Mouse (Mus musculus) layer of hippocampus, adult 6 months (tissue): ENCODE measurements around the gene Rap1gap2. TPM values are rescaled to one million over a fixed set of nuclear protein-coding genes. Genes with fewer than 3 reads are reported as not detected.

Experiments
- long read RNA-seq, 2 experiments: library from polyadenylated mRNA; unstranded; transcript quantifications; one replicate each; pipeline ENCODE4 v2.0.0; 2019 to 2020
- polyA plus RNA-seq: library from polyadenylated mRNA; unstranded; fragments of <200 nt; fragmentation: Nextera tagmentation; gene quantifications from 2 replicates; pipeline ENCODE4 v1.2.3, GENCODE M21; 2021

Gene Rap1gap2
- 13.0 and 13.2 TPM in 2 replicates for polyA plus RNA-seq
- long read RNA-seq, experiment 1, partial matches to known transcripts = 0 of 32 reads
- long read RNA-seq, experiment 1, other reads (novel, unspliced or antisense) = 32 of 32 reads
- long read RNA-seq, experiment 2, full-length matches to known transcripts = 29 of 129 reads
- long read RNA-seq, experiment 2, partial matches to known transcripts = 10 of 129 reads
- long read RNA-seq, experiment 2, other reads (novel, unspliced or antisense) = 90 of 129 reads

GRCm38 (mm10) chr11:74610545-74611176, at the start of gene Rap1gap2:
TSS of gene Rap1gap2 (minus strand) at chr11:74610915.

GRCm38 (mm10) chr11:74649095-74649646, 38.5 kb upstream of the Rap1gap2 start, which contains the start of gene Cluh:
TSS of gene Cluh (plus strand) at chr11:74649495.

DNA sequence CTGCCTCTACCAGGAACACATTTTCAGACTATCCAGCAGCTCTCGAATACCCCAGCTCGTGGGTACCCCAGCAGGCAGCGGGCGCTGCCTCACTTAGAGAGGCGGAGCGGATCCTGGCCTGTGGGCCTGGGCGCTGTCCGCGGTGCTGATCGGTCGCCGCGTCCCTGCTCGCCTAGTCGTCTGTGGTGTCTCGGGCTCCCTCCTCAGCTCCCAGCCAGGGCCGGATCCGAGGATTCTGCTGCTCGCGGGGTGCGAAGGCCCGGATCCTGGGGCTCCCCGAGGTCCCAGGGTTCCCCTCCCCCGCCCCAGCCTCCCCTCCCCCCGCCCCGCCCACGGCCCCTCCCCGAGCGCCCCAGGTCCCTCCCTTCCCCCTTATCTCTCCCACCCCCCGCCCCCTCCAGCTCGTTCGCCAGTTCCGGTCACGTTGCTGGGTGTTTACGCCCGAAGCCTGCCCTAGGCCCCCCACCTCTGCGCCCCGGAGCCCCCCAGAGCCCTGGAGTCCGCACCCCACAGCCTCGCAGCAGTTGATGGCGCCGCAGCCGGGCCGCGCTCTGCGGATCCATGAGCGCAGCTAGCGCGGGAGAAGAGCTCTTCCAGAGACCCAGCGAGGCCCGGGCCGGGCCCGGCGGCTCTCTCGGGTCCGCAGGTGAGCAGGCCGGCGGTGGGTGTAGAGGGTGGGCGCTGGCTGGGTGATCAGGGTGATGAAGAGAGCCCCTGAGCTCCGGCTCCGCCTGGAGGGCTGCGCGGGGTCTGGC, 8.7 kb upstream of the Rap1gap2 start, which contains the start of gene Ccdc92b:
TSS of gene Ccdc92b (plus strand) at position 405 of the 755 bp plus-strand sequence.

GRCm38 (mm10) chr11:74361769-74362168, 248.9 kb downstream of the Rap1gap2 start, which contains the start of gene Olfr412:
TSS of gene Olfr412 (plus strand) at chr11:74362069.

DNA sequence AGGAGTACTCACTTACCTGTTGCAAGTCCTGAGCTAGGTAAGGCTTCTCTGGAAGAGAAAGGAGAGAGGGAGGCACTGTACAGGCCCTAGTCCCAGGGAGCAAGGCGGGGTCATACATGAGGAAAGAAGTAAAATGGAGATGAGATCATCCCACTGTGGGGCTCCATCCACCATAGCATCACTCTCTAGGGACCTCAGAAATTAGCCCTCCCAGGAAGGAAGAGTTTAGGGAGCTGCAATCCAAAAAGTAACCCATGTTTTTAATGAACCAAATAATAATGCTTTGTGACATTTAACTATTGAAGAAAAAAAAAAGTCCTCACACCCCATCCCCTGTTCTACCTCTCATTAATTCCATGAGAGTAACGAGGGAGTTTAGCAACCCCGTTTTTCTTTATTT, 258.2 kb downstream of the Rap1gap2 start, which contains the start of gene Olfr411:
TSS of gene Olfr411 (minus strand) at position 101 of the 400 bp plus-strand sequence.

GRCm38 (mm10) chr11:74337931-74338330, 272.8 kb downstream of the Rap1gap2 start, which contains the start of gene Olfr410:
TSS of gene Olfr410 (minus strand) at chr11:74338031.

Other genes starting within 250 kb of the Rap1gap2 start
- not detected in 2 replicates for gene Olfr412, start 248.8 kb downstream of the Rap1gap2 start, polyA plus RNA-seq
- gene Ccdc92b, start 8.7 kb upstream of the Rap1gap2 start, polyA plus RNA-seq = 1.9 and 2.6 TPM in 2 replicates
- 14.8 and 15.0 TPM in 2 replicates for gene Cluh, start 38.6 kb upstream of the Rap1gap2 start, polyA plus RNA-seq
- 27.9 and 29.9 TPM in 2 replicates for gene Pafah1b1, start 113.8 kb upstream of the Rap1gap2 start, polyA plus RNA-seq
- 13.3 and 19.1 TPM in 2 replicates for gene Mettl16, start 159.9 kb upstream of the Rap1gap2 start, polyA plus RNA-seq
- 3.7 and 4.3 TPM in 2 replicates for gene Mnt, start 220.0 kb upstream of the Rap1gap2 start, polyA plus RNA-seq